ENCODE assay signal across 16 mouse cellular contexts in the genomic region with DNA sequence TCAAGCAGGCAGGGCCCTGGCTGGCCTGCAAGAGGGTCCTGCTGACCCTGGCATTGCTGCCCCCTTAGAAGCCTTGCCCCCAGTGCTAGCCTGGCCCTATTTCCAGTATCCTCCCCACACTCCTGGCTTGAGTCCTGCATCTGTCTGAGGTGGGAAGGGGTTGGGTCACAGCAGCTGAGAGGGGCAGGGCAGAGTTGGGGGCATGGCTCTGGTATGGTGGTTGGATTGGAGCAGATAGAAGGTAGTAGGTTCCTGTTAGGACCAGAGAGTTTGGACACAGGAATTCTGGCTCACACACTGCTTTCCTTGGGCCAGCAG. TPM values are rescaled to one million over a fixed set of nuclear protein-coding genes. Genes with fewer than 3 reads are reported as not detected.
DNase-seq lines count a peak whose midpoint lies in the region; ATAC-seq and TF ChIP-seq lines count a peak whose summit lies in the region.
"Had no signal": no experiment of that assay in that cellular context is flagged by ENCODE, and none has a peak within 500 bp of the region (broad histone marks: within the 10 kb centered on the region; RNA-seq: fewer than 3 reads in every experiment).

No protein-coding gene starts in this region.

- no peaks in the 10 kb centered on the region for H3K36me3 ChIP-seq in lung, embryonic 14.5 days (ENCODE audit: insufficient read depth)
- no peaks in the 10 kb centered on the region for H3K36me3 ChIP-seq in forebrain, embryonic 13.5 days (ENCODE audit: poor library complexity, severe bottlenecking)
- H3K36me3 ChIP-seq in hindbrain, embryonic 13.5 days = no peaks in the 10 kb centered on the region
- H3K36me3 ChIP-seq in midbrain, postnatal 0 days (ENCODE audit: insufficient read depth, low read length) = no peaks in the 10 kb centered on the region
- H3K36me3 ChIP-seq: liver, embryonic 15.5 days had no signal

- TF ChIP-seq CTCF in lung, embryonic 14.5 days (IDR thresholded peaks at IDR 0.05; ENCODE audit: low read depth) = no peak
- TF ChIP-seq CTCF in midbrain, postnatal 0 days (IDR thresholded peaks at IDR 0.05) = no peak

- H3K4me1 ChIP-seq in lung, embryonic 14.5 days (ENCODE audit: insufficient read depth) = peaks cover 10% of the 10 kb centered on the region; the same call in 1 of the 2 replicates
- peaks cover 39% of the 10 kb centered on the region for H3K4me1 ChIP-seq in forebrain, embryonic 13.5 days
- H3K4me1 ChIP-seq in hindbrain, embryonic 13.5 days (replicated peaks) = peaks cover 31% of the 10 kb centered on the region
- H3K4me1 ChIP-seq in midbrain, postnatal 0 days (ENCODE audit: insufficient read depth, low read length) = peaks cover 30% of the 10 kb centered on the region
- H3K4me1 ChIP-seq: liver, embryonic 15.5 days had no signal

- H3K4me3 ChIP-seq in lung, embryonic 14.5 days (ENCODE audit: low read depth, low read length) = no peak overlapping the region
- H3K4me3 ChIP-seq in forebrain, embryonic 13.5 days = no peak overlapping the region
- no peak overlapping the region for H3K4me3 ChIP-seq in hindbrain, embryonic 13.5 days
- H3K4me3 ChIP-seq in midbrain, postnatal 0 days (ENCODE audit: low read depth, low read length) = no peak overlapping the region
- H3K4me3 ChIP-seq: liver, embryonic 15.5 days had no signal

- no peak overlapping the region for H3K4me2 ChIP-seq in lung, embryonic 14.5 days
- no peak overlapping the region for H3K4me2 ChIP-seq in forebrain, embryonic 13.5 days
- H3K4me2 ChIP-seq in hindbrain, embryonic 13.5 days = no peak overlapping the region
- H3K4me2 ChIP-seq in midbrain, postnatal 0 days (ENCODE audit: low read depth, low read length, poor library complexity, severe bottlenecking) = 0 out of 2 replicates have a peak overlapping the region, but pooled peaks have one; percentile 2
- H3K4me2 ChIP-seq: liver, embryonic 15.5 days had no signal

- DNase-seq in lung, embryonic 14.5 days = no peak
- DNase-seq in lung, adult 18-20 months = no peak
- DNase-seq in midbrain, postnatal 0 days (ENCODE audit: low spot score) = no peak
- DNase-seq in right cerebral cortex, postnatal 36 days (ENCODE audit: low spot score in 2 of 2) = no peak
- no peak for DNase-seq in left cerebral cortex, adult 11 months (ENCODE audit: low spot score)
- DNase-seq in adrenal gland, postnatal 36 days = no peak
- DNase-seq: cerebellum, postnatal 25 days; kidney, adult 9 months had no signal

- peak overlapping the region; percentile 9; the same call in 1 of the 2 replicates for H3K9ac ChIP-seq in lung, embryonic 14.5 days
- H3K9ac ChIP-seq in forebrain, embryonic 13.5 days = peak overlapping the region; percentile 30; the same call in 1 of the 2 replicates
- H3K9ac ChIP-seq in hindbrain, embryonic 13.5 days = 0 out of 2 replicates have a peak overlapping the region, but pooled peaks have one; percentile 8
- no peak overlapping the region; the same call in 1 of the 2 replicates for H3K9ac ChIP-seq in midbrain, postnatal 0 days (replicated peaks; ENCODE audit: low read length, poor library complexity, severe bottlenecking)
- H3K9ac ChIP-seq: liver, embryonic 15.5 days had no signal

- H3K27ac ChIP-seq in lung, embryonic 14.5 days (ENCODE audit: low read depth) = peak overlapping the region; percentile 20; the same call in 1 of the 2 replicates
- peak overlapping the region; percentile 93 for H3K27ac ChIP-seq in forebrain, embryonic 13.5 days
- H3K27ac ChIP-seq in hindbrain, embryonic 13.5 days = peak overlapping the region; percentile 86
- H3K27ac ChIP-seq in midbrain, postnatal 0 days (ENCODE audit: low read depth, low read length) = peak overlapping the region; percentile 85
- H3K27ac ChIP-seq: liver, embryonic 15.5 days had no signal

- no peaks in the 10 kb centered on the region for H3K27me3 ChIP-seq in lung, embryonic 14.5 days (ENCODE audit: insufficient read depth, low read length)
- no peaks in the 10 kb centered on the region for H3K27me3 ChIP-seq in forebrain, embryonic 13.5 days
- H3K27me3 ChIP-seq in hindbrain, embryonic 13.5 days = 0 out of 2 replicates have a peak, but pooled peaks cover 3% of the 10 kb centered on the region
- no peaks in the 10 kb centered on the region for H3K27me3 ChIP-seq in midbrain, postnatal 0 days (ENCODE audit: insufficient read depth, low read length)
- H3K27me3 ChIP-seq: liver, embryonic 15.5 days had no signal

- H3K9me3 ChIP-seq in lung, embryonic 14.5 days (ENCODE audit: low read depth, low read length) = no peaks in the 10 kb centered on the region
- no peaks in the 10 kb centered on the region for H3K9me3 ChIP-seq in forebrain, embryonic 13.5 days (replicated peaks)
- H3K9me3 ChIP-seq in hindbrain, embryonic 13.5 days = no peaks in the 10 kb centered on the region
- H3K9me3 ChIP-seq in midbrain, postnatal 0 days (ENCODE audit: low read length) = no peaks in the 10 kb centered on the region
- H3K9me3 ChIP-seq: liver, embryonic 15.5 days had no signal

- ATAC-seq in lung, embryonic 14.5 days (ENCODE audit: insufficient read depth) = no peak
- ATAC-seq in forebrain, embryonic 13.5 days = no peak
- ATAC-seq in hindbrain, embryonic 13.5 days (ENCODE audit: low FRiP score) = peak; percentile 24; the same call in 1 of the 2 replicates
- ATAC-seq in midbrain, postnatal 0 days (ENCODE audit: low FRiP score) = peak; percentile 1; the same call in 1 of the 2 replicates

RNA-seq across cellular contexts. Expression of a gene that starts 0.4 kb away (rescaled TPM):
- 1.8 and 3.6 TPM in 2 replicates for polyA plus RNA-seq in lung, embryonic 14.5 days (2014; fragmentation: Nextera tagmentation; extraction: Ambion mirVana)
- 2.5 and 7.0 TPM in 2 replicates for polyA plus RNA-seq in forebrain, embryonic 13.5 days (2015; fragmentation: Nextera tagmentation; extraction: Ambion mirVana)
- polyA plus RNA-seq in hindbrain, embryonic 13.5 days (2015; fragmentation: Nextera tagmentation; extraction: Ambion mirVana) = 8.2 and 9.2 TPM in 2 replicates
- 1.8 and 3.2 TPM in 2 replicates for total RNA-seq in midbrain, postnatal 0 days (2014; rRNA removed)
- 9.6 and 10.3 TPM in 2 replicates for polyA plus RNA-seq in midbrain, postnatal 0 days (2015; fragmentation: Nextera tagmentation; extraction: Ambion mirVana)
- under 1 TPM in 1 of 2 experiments, not detected in 1; 0.49 TPM for total RNA-seq in adrenal gland, postnatal 36 days (2021)
- total RNA-seq: monocyte, adult 5-6 weeks had no signal

RNA-seq across cellular contexts. Expression of a gene that starts 18.1 kb away (rescaled TPM):
- not detected in 2 replicates for polyA plus RNA-seq in lung, embryonic 14.5 days (2014; fragmentation: Nextera tagmentation; extraction: Ambion mirVana)
- polyA plus RNA-seq in forebrain, embryonic 13.5 days (2015; fragmentation: Nextera tagmentation; extraction: Ambion mirVana) = not detected in 2 replicates
- not detected in 2 replicates for polyA plus RNA-seq in hindbrain, embryonic 13.5 days (2015; fragmentation: Nextera tagmentation; extraction: Ambion mirVana)
- not detected in 2 replicates for total RNA-seq in midbrain, postnatal 0 days (2014; rRNA removed)
- not detected in 2 replicates for polyA plus RNA-seq in midbrain, postnatal 0 days (2015; fragmentation: Nextera tagmentation; extraction: Ambion mirVana)
- not detected for total RNA-seq in adrenal gland, postnatal 36 days (2021)
- total RNA-seq: CH12.LX; left cerebral cortex, adult 8-10 months; monocyte, adult 5-6 weeks had no signal
- polyA plus RNA-seq: brain, embryonic 14.5 days; gonadal fat pad, adult 2 months; liver, embryonic 15.5 days had no signal

RNA-seq across cellular contexts. Expression of a gene that starts 20.4 kb away (rescaled TPM):
- 75.0 and 81.6 TPM in 2 replicates for polyA plus RNA-seq in lung, embryonic 14.5 days (2014; fragmentation: Nextera tagmentation; extraction: Ambion mirVana)
- 81.2 and 86.4 TPM in 2 replicates for polyA plus RNA-seq in forebrain, embryonic 13.5 days (2015; fragmentation: Nextera tagmentation; extraction: Ambion mirVana)
- polyA plus RNA-seq in hindbrain, embryonic 13.5 days (2015; fragmentation: Nextera tagmentation; extraction: Ambion mirVana) = 53.4 and 53.7 TPM in 2 replicates
- 20.9 and 29.6 TPM in 2 replicates for total RNA-seq in midbrain, postnatal 0 days (2014; rRNA removed)
- 44.3 and 48.1 TPM in 2 replicates for polyA plus RNA-seq in midbrain, postnatal 0 days (2015; fragmentation: Nextera tagmentation; extraction: Ambion mirVana)
- total RNA-seq in adrenal gland, postnatal 36 days (2021) = 10 to 100 TPM; 34.6 to 44.8 TPM

RNA-seq across cellular contexts. Expression of a gene that starts 28.1 kb away (rescaled TPM):
- polyA plus RNA-seq in lung, embryonic 14.5 days (2014; fragmentation: Nextera tagmentation; extraction: Ambion mirVana) = 4.6 and 87.1 TPM in 2 replicates
- 0.32 and 0.91 TPM in 2 replicates for polyA plus RNA-seq in forebrain, embryonic 13.5 days (2015; fragmentation: Nextera tagmentation; extraction: Ambion mirVana)
- 1.2 and 3.0 TPM in 2 replicates for polyA plus RNA-seq in hindbrain, embryonic 13.5 days (2015; fragmentation: Nextera tagmentation; extraction: Ambion mirVana)
- 0.24 and 0.33 TPM in 2 replicates for total RNA-seq in midbrain, postnatal 0 days (2014; rRNA removed)
- 2.1 and 2.5 TPM in 2 replicates for polyA plus RNA-seq in midbrain, postnatal 0 days (2015; fragmentation: Nextera tagmentation; extraction: Ambion mirVana)
- not detected for total RNA-seq in adrenal gland, postnatal 36 days (2021)
- total RNA-seq: monocyte, adult 5-6 weeks had no signal
- polyA plus RNA-seq: gonadal fat pad, adult 2 months had no signal

RNA-seq across cellular contexts. Expression of a gene that starts 58.8 kb away (rescaled TPM):
- 0.22 and 0.31 TPM in 2 replicates for polyA plus RNA-seq in lung, embryonic 14.5 days (2014; fragmentation: Nextera tagmentation; extraction: Ambion mirVana)
- 0.69 and 0.85 TPM in 2 replicates for polyA plus RNA-seq in forebrain, embryonic 13.5 days (2015; fragmentation: Nextera tagmentation; extraction: Ambion mirVana)
- 7.0 and 7.1 TPM in 2 replicates for polyA plus RNA-seq in hindbrain, embryonic 13.5 days (2015; fragmentation: Nextera tagmentation; extraction: Ambion mirVana)
- total RNA-seq in midbrain, postnatal 0 days (2014; rRNA removed) = 26.4 and 44.8 TPM in 2 replicates
- 27.0 and 27.5 TPM in 2 replicates for polyA plus RNA-seq in midbrain, postnatal 0 days (2015; fragmentation: Nextera tagmentation; extraction: Ambion mirVana)
- under 1 TPM; 0.46 to 0.83 TPM for total RNA-seq in adrenal gland, postnatal 36 days (2021)
- total RNA-seq: CH12.LX; monocyte, adult 5-6 weeks had no signal

Comparison
In these comparisons a context has a peak if more than half of its experiments do, and no peak if none do; other contexts are left out.
1. ATAC-seq: peak in hindbrain, embryonic 13.5 days (single experiment) and midbrain, postnatal 0 days (single experiment); none in lung, embryonic 14.5 days (single experiment) and forebrain, embryonic 13.5 days (single experiment).
2. H3K27ac ChIP-seq: peak in every context shown above with its lines; median percentile 93 in forebrain, embryonic 13.5 days; 86 in hindbrain, embryonic 13.5 days; 85 in midbrain, postnatal 0 days; 20 in lung, embryonic 14.5 days.